Mouse (Mus musculus): Measurements from ENCODE around the gene Abtb2. TPM values are rescaled to one million over a fixed set of nuclear protein-coding genes. Genes with fewer than 3 reads are reported as not detected.

The Abtb2 gene
- polyA plus RNA-seq, 1 experiment from 2014 or later = 13.2 TPM

- H3K27me3 ChIP-seq = 0 out of 2 replicates have a peak, but pooled peaks cover 4% of the 10 kb centered on the region
- ATAC-seq (ENCODE audit: low FRiP score, low read depth) = peak; percentile 33
- H3K4me1 ChIP-seq (replicated peaks) = peaks cover 47% of the 10 kb centered on the region
- no peaks in the 10 kb centered on the region for H3K36me3 ChIP-seq
- H3K4me2 ChIP-seq = peak overlapping the region; percentile 99
- WGBS = under 1% methylated on average over 79 of the region's 79 CpGs
- H3K27ac ChIP-seq (replicated peaks) = peak overlapping the region; percentile 64
- H3K9me3 ChIP-seq = no peaks in the 10 kb centered on the region
- H3K9ac ChIP-seq = peak overlapping the region; percentile 46
- H3K4me3 ChIP-seq = peak overlapping the region; percentile 71
These were observed 807 bp downstream of the Abtb2 start for GRCm38 (mm10) chr2:103566713-103567521.

- H3K27me3 ChIP-seq = no peaks in the 10 kb centered on the region
- ATAC-seq (ENCODE audit: low FRiP score, low read depth) = no peak
- peak overlapping the region; percentile 71 for H3K4me3 ChIP-seq
- peaks cover 47% of the 10 kb centered on the region for H3K4me1 ChIP-seq (replicated peaks)
- 13% methylated on average over 7 of the region's 7 CpGs for WGBS
- peak overlapping the region; percentile 46; the same call in 1 of the 2 replicates for H3K9ac ChIP-seq
- no peaks in the 10 kb centered on the region for H3K9me3 ChIP-seq
- H3K36me3 ChIP-seq = no peaks in the 10 kb centered on the region
- no peak overlapping the region for H3K27ac ChIP-seq (replicated peaks)
- peak overlapping the region; percentile 99 for H3K4me2 ChIP-seq
These were observed 2.1 kb downstream of the Abtb2 start for GRCm38 (mm10) chr2:103568161-103568560.

- 74% methylated on average over 1 of the region's 1 CpGs for WGBS
- H3K4me3 ChIP-seq = no peak overlapping the region
- ATAC-seq (ENCODE audit: low FRiP score, low read depth) = no peak
- H3K27me3 ChIP-seq = no peaks in the 10 kb centered on the region
- H3K4me2 ChIP-seq = peak overlapping the region; percentile 99
- no peaks in the 10 kb centered on the region for H3K9me3 ChIP-seq
- no peak overlapping the region for H3K9ac ChIP-seq
- H3K36me3 ChIP-seq = no peaks in the 10 kb centered on the region
- H3K27ac ChIP-seq (replicated peaks) = no peak overlapping the region
- peaks cover 47% of the 10 kb centered on the region for H3K4me1 ChIP-seq (replicated peaks)
These were observed 3.6 kb downstream of the Abtb2 start for GRCm38 (mm10) chr2:103569716-103570115.

- Histone ChIP-seq H3K4me3 (no peak overlapping the region), H3K9ac (no peak overlapping the region), H3K36me3 (no peaks in the 10 kb centered on the region), H3K27ac (replicated peaks) (no peak overlapping the region), H3K27me3 (no peaks in the 10 kb centered on the region), H3K4me2 (no peak overlapping the region), H3K4me1 (replicated peaks) (peaks cover 26% of the 10 kb centered on the region), H3K9me3 (no peaks in the 10 kb centered on the region)
- ATAC-seq (ENCODE audit: low FRiP score, low read depth) = peak; percentile 43; the same call in 1 of the 2 replicates
- 75% methylated on average over 2 of the region's 2 CpGs for WGBS
These were observed 6.2 kb downstream of the Abtb2 start for GRCm38 (mm10) chr2:103572354-103572753.

- H3K9me3 ChIP-seq = no peaks in the 10 kb centered on the region
- H3K36me3 ChIP-seq = no peaks in the 10 kb centered on the region
- ATAC-seq (ENCODE audit: low FRiP score, low read depth) = no peak
- H3K4me2 ChIP-seq = no peak overlapping the region
- H3K27me3 ChIP-seq = no peaks in the 10 kb centered on the region
- WGBS = 88% methylated on average over 3 of the region's 3 CpGs
- peaks cover 6% of the 10 kb centered on the region; the same call in 1 of the 2 replicates for H3K4me1 ChIP-seq (replicated peaks)
- no peak overlapping the region for H3K27ac ChIP-seq (replicated peaks)
- no peak overlapping the region for H3K4me3 ChIP-seq
- no peak overlapping the region for H3K9ac ChIP-seq
These were observed 10.3 kb downstream of the Abtb2 start for GRCm38 (mm10) chr2:103576371-103576770.

DNA sequence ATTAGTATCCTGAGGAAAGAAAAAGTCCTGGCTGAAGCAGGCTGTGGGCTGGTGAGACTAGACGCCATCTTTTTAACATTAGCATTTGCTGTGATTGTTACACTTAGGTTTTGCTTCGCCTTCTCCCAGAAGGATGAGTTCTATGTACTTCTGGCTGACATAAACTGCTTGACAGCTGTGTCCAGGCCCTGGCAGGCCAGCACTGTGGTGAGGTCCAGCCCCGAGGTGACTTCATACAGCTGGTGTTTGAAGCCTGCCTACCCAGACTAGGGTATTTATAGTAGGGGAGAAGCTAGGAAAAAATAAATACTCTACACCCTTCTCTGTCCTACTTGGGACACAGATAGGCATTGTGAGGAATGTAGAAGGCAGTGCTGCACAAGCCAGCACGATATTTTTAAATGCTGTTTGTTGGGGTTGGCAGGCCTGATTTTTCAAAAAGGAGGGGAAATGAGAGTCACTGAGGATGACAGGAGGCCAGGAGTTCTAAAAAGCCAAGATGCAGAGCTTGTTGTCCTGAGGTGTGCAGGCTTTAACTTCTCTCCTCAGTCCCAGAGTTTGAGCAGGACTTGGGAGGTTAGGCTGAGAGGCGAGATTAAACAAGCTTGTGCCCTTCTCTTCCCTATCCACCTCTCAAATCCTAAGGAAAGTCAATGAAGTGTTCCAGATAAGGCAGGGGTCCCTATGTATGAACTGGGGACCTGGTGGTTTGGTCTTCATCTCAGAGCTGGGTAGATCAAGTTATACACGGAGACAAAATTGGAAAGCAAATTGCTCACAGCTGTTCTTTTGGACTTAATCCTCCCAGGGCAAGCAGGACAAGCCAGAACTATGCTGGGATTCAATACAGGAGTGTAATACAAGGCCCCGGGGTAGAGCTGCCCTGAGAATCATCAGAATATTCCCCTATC, 11.9 kb downstream of the Abtb2 start:
- Histone ChIP-seq H3K9ac (no peak overlapping the region), H3K4me3 (no peak overlapping the region), H3K9me3 (no peaks in the 10 kb centered on the region), H3K4me2 (no peak overlapping the region), H3K4me1 (replicated peaks) (peaks cover 10% of the 10 kb centered on the region; the same call in 1 of the 2 replicates), H3K27ac (replicated peaks) (no peak overlapping the region), H3K36me3 (no peaks in the 10 kb centered on the region), H3K27me3 (no peaks in the 10 kb centered on the region)
- 76% methylated on average over 7 of the region's 7 CpGs for WGBS
- ATAC-seq (ENCODE audit: low FRiP score, low read depth) = no peak

- no peaks in the 10 kb centered on the region for H3K9me3 ChIP-seq
- H3K36me3 ChIP-seq = no peaks in the 10 kb centered on the region
- H3K27ac ChIP-seq (replicated peaks) = no peak overlapping the region
- ATAC-seq (ENCODE audit: low FRiP score, low read depth) = no peak
- no peak overlapping the region for H3K9ac ChIP-seq
- H3K4me3 ChIP-seq = no peak overlapping the region
- H3K27me3 ChIP-seq = no peaks in the 10 kb centered on the region
- H3K4me1 ChIP-seq (replicated peaks) = peaks cover 12% of the 10 kb centered on the region; the same call in 1 of the 2 replicates
- 94% methylated on average over 10 of the region's 10 CpGs for WGBS
- H3K4me2 ChIP-seq = no peak overlapping the region
These were observed 12.6 kb downstream of the Abtb2 start for GRCm38 (mm10) chr2:103578663-103579213.

DNA sequence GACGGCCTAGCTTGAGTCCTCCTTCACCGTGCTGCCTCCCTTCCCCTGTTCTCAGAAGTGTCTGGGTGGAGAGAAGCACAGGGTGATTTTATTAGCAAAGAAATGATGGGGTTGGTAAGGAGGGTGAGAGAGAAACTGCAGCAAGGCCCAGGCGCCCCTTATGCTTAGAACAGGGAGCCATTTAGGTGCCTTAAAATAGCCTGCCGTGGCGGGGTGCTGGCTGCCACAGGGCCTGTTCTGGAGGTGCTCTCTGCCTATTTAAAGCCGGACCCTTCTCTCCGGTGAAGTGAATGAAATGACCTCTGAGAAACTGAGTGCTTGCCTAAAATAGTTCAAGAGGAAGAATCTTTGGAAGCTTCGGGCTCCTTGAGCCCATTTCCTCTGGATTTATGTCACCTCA, 14.6 kb downstream of the Abtb2 start:
- 78% methylated on average over 8 of the region's 8 CpGs for WGBS
- no peak for ATAC-seq (ENCODE audit: low FRiP score, low read depth)
- Histone ChIP-seq H3K36me3 (no peaks in the 10 kb centered on the region), H3K4me2 (no peak overlapping the region), H3K9ac (no peak overlapping the region), H3K27me3 (no peaks in the 10 kb centered on the region), H3K4me3 (no peak overlapping the region), H3K4me1 (replicated peaks) (peaks cover 12% of the 10 kb centered on the region; the same call in 1 of the 2 replicates), H3K27ac (replicated peaks) (no peak overlapping the region), H3K9me3 (no peaks in the 10 kb centered on the region)

GRCm38 (mm10) chr2:103581369-103581897, 15.3 kb downstream of the Abtb2 start:
- Histone ChIP-seq H3K27me3 (no peaks in the 10 kb centered on the region), H3K9ac (no peak overlapping the region), H3K9me3 (no peaks in the 10 kb centered on the region), H3K36me3 (no peaks in the 10 kb centered on the region), H3K4me1 (replicated peaks) (peaks cover 12% of the 10 kb centered on the region; the same call in 1 of the 2 replicates), H3K27ac (replicated peaks) (no peak overlapping the region), H3K4me3 (no peak overlapping the region), H3K4me2 (no peak overlapping the region)
- 68% methylated on average over 7 of the region's 7 CpGs for WGBS
- 0 out of 2 replicates have a peak, but pooled peaks have one; percentile 17 for ATAC-seq (ENCODE audit: low FRiP score, low read depth)

DNA sequence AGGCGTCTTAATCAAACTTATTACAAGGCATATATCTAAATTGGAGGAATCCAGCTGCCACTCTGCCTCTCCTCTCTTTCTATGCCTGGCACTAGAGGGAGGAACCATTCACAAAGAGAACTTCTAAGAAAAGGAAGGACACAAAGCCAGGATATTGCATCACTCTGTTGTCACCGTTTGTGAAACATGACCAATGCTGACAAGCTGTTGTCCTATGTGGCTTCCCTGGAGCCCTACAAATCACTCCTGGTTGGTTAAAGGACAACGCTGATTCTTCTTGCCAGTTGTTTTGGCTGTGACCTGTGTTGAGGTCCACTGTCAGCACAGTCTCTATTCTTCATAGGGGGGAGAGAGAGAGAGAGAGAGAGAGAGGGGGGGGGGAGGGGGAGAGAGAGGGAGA, 17.2 kb downstream of the Abtb2 start:
- no peak overlapping the region for H3K9ac ChIP-seq
- ATAC-seq (ENCODE audit: low FRiP score, low read depth) = no peak
- 60% methylated on average over 3 of the region's 3 CpGs for WGBS
- H3K36me3 ChIP-seq = no peaks in the 10 kb centered on the region
- no peak overlapping the region for H3K27ac ChIP-seq (replicated peaks)
- no peaks in the 10 kb centered on the region for H3K27me3 ChIP-seq
- H3K4me1 ChIP-seq (replicated peaks) = peaks cover 15% of the 10 kb centered on the region
- no peaks in the 10 kb centered on the region for H3K9me3 ChIP-seq
- no peak overlapping the region for H3K4me2 ChIP-seq
- H3K4me3 ChIP-seq = no peak overlapping the region

GRCm38 (mm10) chr2:103584093-103584492, 18.0 kb downstream of the Abtb2 start:
- Histone ChIP-seq H3K36me3 (no peaks in the 10 kb centered on the region), H3K27me3 (no peaks in the 10 kb centered on the region), H3K4me1 (replicated peaks) (peaks cover 23% of the 10 kb centered on the region), H3K9me3 (no peaks in the 10 kb centered on the region), H3K4me2 (no peak overlapping the region), H3K4me3 (no peak overlapping the region), H3K27ac (replicated peaks) (no peak overlapping the region), H3K9ac (no peak overlapping the region)
- ATAC-seq (ENCODE audit: low FRiP score, low read depth) = no peak

All from hindbrain, embryonic 15.5 days (tissue).